Mouse (Mus musculus): Measurements from ENCODE around the gene Nme7. TPM values are rescaled to one million over a fixed set of nuclear protein-coding genes. Genes with fewer than 3 reads are reported as not detected.

Gene Nme7
- total and polyA plus RNA-seq, 3 experiments: 23.5 to 33.2 (median 25.3) TPM

DNA sequence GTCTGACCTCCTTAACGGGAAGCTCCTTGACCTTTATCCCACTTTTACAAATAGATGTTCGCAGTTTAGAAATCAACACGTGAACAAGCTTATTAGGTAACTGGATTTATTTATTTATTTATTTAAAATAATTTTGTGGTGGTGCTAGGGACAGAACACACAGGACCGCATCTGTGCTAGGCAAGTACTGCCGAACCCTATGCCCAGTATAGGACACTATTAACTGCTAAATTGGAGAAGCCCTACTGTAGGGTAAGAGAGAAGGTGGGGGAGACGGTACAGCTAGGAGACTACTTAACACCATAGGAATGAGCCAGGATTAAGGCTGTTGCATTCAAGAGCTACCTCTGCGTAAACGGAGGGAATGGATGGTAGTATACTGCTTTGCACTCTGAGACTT is 164.4 kb downstream of the Nme7 start:
- no peaks in the 10 kb centered on the region for H3K27me3 ChIP-seq (replicated peaks)
- TF ChIP-seq CHD1 (IDR thresholded peaks at IDR 0.05; ENCODE audit: low read depth, low read length): no peak
- no peak for TF ChIP-seq CHD2 (IDR thresholded peaks at IDR 0.05; ENCODE audit: low read length)
- TF ChIP-seq CTCF (conservative IDR thresholded peaks at IDR 0.05 in 1 of 2, IDR thresholded peaks at IDR 0.05 in 1 of 2; ENCODE audit: low read depth in 2 of 2, low read length in 2 of 2): no peak
- TF ChIP-seq BHLHE40 (IDR thresholded peaks at IDR 0.05; ENCODE audit: low read depth, low read length): no peak
- no peak for TF ChIP-seq ELF1 (IDR thresholded peaks at IDR 0.05; ENCODE audit: low read depth, low read length)
- TF ChIP-seq MAFK (IDR thresholded peaks at IDR 0.05; ENCODE audit: insufficient replicate concordance, low read length): no peak
- TF ChIP-seq MAX (IDR thresholded peaks at IDR 0.05; ENCODE audit: low read length): no peak
- TF ChIP-seq EP300 (IDR thresholded peaks at IDR 0.05; ENCODE audit: low read length): no peak
- no peak for TF ChIP-seq ZMIZ1 (IDR thresholded peaks at IDR 0.05; ENCODE audit: low read depth, low read length)
- TF ChIP-seq POLR2AphosphoS2 (IDR thresholded peaks at IDR 0.05; ENCODE audit: low read depth, low read length): no peak
- no peak for TF ChIP-seq E2F4 (IDR thresholded peaks at IDR 0.05; ENCODE audit: insufficient replicate concordance, low read depth, low read length)
- no peak for TF ChIP-seq JUN (IDR thresholded peaks at IDR 0.05; ENCODE audit: insufficient read depth, low read depth, low read length)
- TF ChIP-seq MYC (IDR thresholded peaks at IDR 0.05; ENCODE audit: low read depth, low read length): no peak
- TF ChIP-seq KAT2A (IDR thresholded peaks at IDR 0.05; ENCODE audit: insufficient replicate concordance, low read length): no peak
- TF ChIP-seq USF2 (conservative IDR thresholded peaks at IDR 0.05; ENCODE audit: low read depth, low read length): no peak
- no peak for TF ChIP-seq RCOR1 (conservative IDR thresholded peaks at IDR 0.05; ENCODE audit: low read depth, low read length)
- TF ChIP-seq ZKSCAN1 (IDR thresholded peaks at IDR 0.05; ENCODE audit: borderline replicate concordance, low read depth, low read length): no peak
- no peak for TF ChIP-seq NRF1 (IDR thresholded peaks at IDR 0.05; ENCODE audit: low read depth, low read length)
- no peak for DNase-seq (ENCODE audit: extremely low read depth)
- no peak overlapping the region for H3K4me3 ChIP-seq (replicated peaks in 1 of 3; ENCODE audit: low read depth in 2 of 3, low read length in 2 of 3, poor library complexity in 1 of 3)
- in situ Hi-C loops (cut with MboI; ENCODE audit: low pct_ligation_motif_present, low pct_unique_long_range_greater_than_20kb, low sequenced_read_pairs): no loop called here
- no peaks in the 10 kb centered on the region for H3K9me3 ChIP-seq (replicated peaks; ENCODE audit: low read length)
- no peak overlapping the region for H3K9ac ChIP-seq (ENCODE audit: insufficient read depth, low read depth)
- H3K79me2 ChIP-seq (replicated peaks; ENCODE audit: control insufficient read depth, extremely low read depth, insufficient read depth, poor library complexity, severe bottlenecking): no peaks in the 10 kb centered on the region
- no peak overlapping the region for H3K27ac ChIP-seq (ENCODE audit: insufficient read depth, low read depth)
- no peak overlapping the region for H3K4me2 ChIP-seq (ENCODE audit: insufficient read depth, low read depth, poor library complexity, severe bottlenecking)
- H3K4me1 ChIP-seq (ENCODE audit: control insufficient read depth in 1 of 2, insufficient read depth in 2 of 2): no peaks in the 10 kb centered on the region
- no peaks in the 10 kb centered on the region for H3K36me3 ChIP-seq (replicated peaks in 1 of 2; ENCODE audit: control insufficient read depth in 1 of 2, insufficient read depth in 1 of 2, low read length in 1 of 2)
- dilution Hi-C loops (cut with MboI; ENCODE audit: extremely low pct_ligation_motif_present, extremely low pct_unique_long_range_greater_than_20kb, low sequenced_read_pairs): no loop called here

- in situ Hi-C loops (cut with MboI; ENCODE audit: low pct_ligation_motif_present, low pct_unique_long_range_greater_than_20kb, low sequenced_read_pairs): no loop called here
- DNase-seq (ENCODE audit: extremely low read depth): no peak
- Histone ChIP-seq H3K9ac (ENCODE audit: insufficient read depth, low read depth) (no peak overlapping the region), H3K4me3 (replicated peaks in 1 of 3; ENCODE audit: low read depth in 2 of 3, low read length in 2 of 3, poor library complexity in 1 of 3) (no peak overlapping the region), H3K36me3 (replicated peaks in 1 of 2; ENCODE audit: control insufficient read depth in 1 of 2, insufficient read depth in 1 of 2, low read length in 1 of 2) (no peaks in the 10 kb centered on the region), H3K27me3 (replicated peaks) (no peaks in the 10 kb centered on the region), H3K4me1 (ENCODE audit: control insufficient read depth in 1 of 2, insufficient read depth in 2 of 2) (no peaks in the 10 kb centered on the region), H3K4me2 (ENCODE audit: insufficient read depth, low read depth, poor library complexity, severe bottlenecking) (no peak overlapping the region), H3K79me2 (replicated peaks; ENCODE audit: control insufficient read depth, extremely low read depth, insufficient read depth, poor library complexity, severe bottlenecking) (no peaks in the 10 kb centered on the region), H3K27ac (ENCODE audit: insufficient read depth, low read depth) (no peak overlapping the region), H3K9me3 (replicated peaks; ENCODE audit: low read length) (no peaks in the 10 kb centered on the region)
- TF ChIP-seq IRF4 (IDR thresholded peaks at IDR 0.05; ENCODE audit: low read depth, low read length): no peak
- TF ChIP-seq ZC3H11A (IDR thresholded peaks at IDR 0.05; ENCODE audit: low read depth, low read length): no peak
- no peak for TF ChIP-seq NRF1 (IDR thresholded peaks at IDR 0.05; ENCODE audit: low read depth, low read length)
- TF ChIP-seq NELFE (IDR thresholded peaks at IDR 0.05; ENCODE audit: low read depth, low read length): no peak
- TF ChIP-seq USF2 (conservative IDR thresholded peaks at IDR 0.05; ENCODE audit: low read depth, low read length): no peak
- TF ChIP-seq ETS1 (conservative IDR thresholded peaks at IDR 0.05; ENCODE audit: low read depth, low read length): no peak
- no peak for TF ChIP-seq GABPA (IDR thresholded peaks at IDR 0.05; ENCODE audit: insufficient replicate concordance, low read depth, low read length)
- dilution Hi-C loops (cut with MboI; ENCODE audit: extremely low pct_ligation_motif_present, extremely low pct_unique_long_range_greater_than_20kb, low sequenced_read_pairs): no loop called here
These were observed 167.1 kb downstream of the Nme7 start for GRCm38 (mm10) chr1:164470985-164471384.

Measured in CH12.LX (cell line).